Mouse (Mus musculus) layer of hippocampus, adult 11-12 months (tissue): ENCODE measurements around the gene Dlx2.

ENCODE experiments used
- DNase-seq: peaks from one replicate; pipeline ENCODE4 v3.0.0; 2022; ENCODE audit warnings: low spot score

Gene Dlx2

GRCm38 (mm10) chr2:71511209-71511608, 35.3 kb downstream of the Dlx2 start:
- no peak for DNase-seq

- no peak for DNase-seq
Measured at GRCm38 (mm10) chr2:71504852-71505251, 41.7 kb downstream of the Dlx2 start.

- DNase-seq = no peak
Measured at GRCm38 (mm10) chr2:71499276-71500230, 47.0 kb downstream of the Dlx2 start.

GRCm38 (mm10) chr2:71497175-71497574, 49.4 kb downstream of the Dlx2 start:
- no peak for DNase-seq

GRCm38 (mm10) chr2:71494971-71495370, 51.6 kb downstream of the Dlx2 start:
- DNase-seq = no peak

GRCm38 (mm10) chr2:71494503-71494902, 52.1 kb downstream of the Dlx2 start:
- no peak for DNase-seq
